Mouse (Mus musculus) midbrain, postnatal 0 days (tissue): ENCODE measurements around the gene Sprr3. TPM values are rescaled to one million over a fixed set of nuclear protein-coding genes. Genes with fewer than 3 reads are reported as not detected.
A peak's percentile ranks its signal among the peaks of the same experiment; 100 is the strongest.
"Not testable (repeated sequence)": the region's sequence is repeated elsewhere in the genome, so short reads cannot be mapped to it uniquely, and the experiment has no call there.

Source experiments
- ATAC-seq: fragments of 200-750 bp; cut with Nextera tagmentation; 2 replicates; pipeline ENCODE4 v1.8.0; 2017; ENCODE audit warnings: moderate number of reproducible peaks, mild to moderate bottlenecking, moderate TSS enrichment, moderate library complexity; ENCODE audit not compliant: low FRiP score
- DNase-seq: peaks from one replicate; pipeline ENCODE4 v3.0.0-alpha.2; 2015; ENCODE audit warnings: low spot score
- H3K27ac ChIP-seq: fragments of 300-500 bp; sonication (generic); 2 replicates; pipeline ENCODE4 v1.5.1; 2014; ENCODE audit warnings: low read depth, mild to moderate bottlenecking, low read length, mixed read lengths
- H3K27me3 ChIP-seq: fragments of 300-500 bp; sonication (generic); 2 replicates; pipeline ENCODE4 v1.6.1; 2014; ENCODE audit warnings: low read length, control low read depth, mixed read lengths; ENCODE audit not compliant: insufficient read depth
- H3K36me3 ChIP-seq: fragments of 300-500 bp; sonication (generic); 2 replicates; pipeline ENCODE4 v1.6.1; 2014; ENCODE audit warnings: low read length, control low read depth, mixed read lengths; ENCODE audit not compliant: insufficient read depth
- H3K4me1 ChIP-seq: fragments of 300-500 bp; sonication (generic); 2 replicates; pipeline ENCODE4 v1.6.1; 2014; ENCODE audit warnings: mild to moderate bottlenecking, control low read depth, antibody characterized with exemption, low read length, mixed read lengths; ENCODE audit not compliant: insufficient read depth
- H3K4me2 ChIP-seq: fragments of 300-500 bp; sonication (generic); 2 replicates; pipeline ENCODE4 v1.6.1; 2014; ENCODE audit warnings: low read depth, mild to moderate bottlenecking, low read length, mixed read lengths; ENCODE audit not compliant: poor library complexity, severe bottlenecking
- H3K4me3 ChIP-seq: fragments of 300-500 bp; sonication (generic); 2 replicates; pipeline ENCODE4 v1.5.1; 2014; ENCODE audit warnings: low read depth, mild to moderate bottlenecking, low read length, moderate library complexity
- H3K9ac ChIP-seq: fragments of 300-500 bp; sonication (generic); replicated peaks from 2 replicates; pipeline ENCODE4 v1.6.1; 2014; ENCODE audit warnings: mild to moderate bottlenecking, low read length, moderate library complexity, mixed read lengths; ENCODE audit not compliant: poor library complexity, severe bottlenecking
- H3K9me3 ChIP-seq: fragments of 300-500 bp; sonication (generic); 2 replicates; pipeline ENCODE4 v1.6.1; 2016; ENCODE audit warnings: low read length, control low read depth
- CTCF ChIP-seq: IDR thresholded peaks from 2 replicates; pipeline ENCODE4 v1.5.1; 2016; ENCODE audit warnings: antibody characterized with exemption, mild to moderate bottlenecking
- WGBS: fragments of 180-500 bp; shearing (Covaris S2); extraction: QIAGEN DNeasy Blood & Tissue Kit; methylation state at CpG from one replicate; pipeline ENCODE4 v1.1.7; 2014; 5-methylcytosine and 5-hydroxymethylcytosine counted together
- polyA plus RNA-seq: library from polyadenylated mRNA; unstranded; fragments of >200 nt; fragmentation: Nextera tagmentation; extraction: Ambion mirVana; gene quantifications from 2 replicates; pipeline ENCODE4 v1.2.1, GENCODE M21; 2015
- total RNA-seq: library from RNA; depleted of rRNA; stranded (reverse); fragments of >200 nt; gene quantifications from 2 replicates; pipeline ENCODE4 v1.2.3, GENCODE M21; 2014

Gene Sprr3
- total and polyA plus RNA-seq, 2 experiments from 2014 or later: not detected

GRCm38 (mm10) chr3:92485863-92486262 lies 27.3 kb upstream of the Sprr3 start, which contains the start of gene Sprr1a:
TSS of gene Sprr1a (minus strand) at chr3:92485895.
- no peaks in the 10 kb centered on the region for H3K9me3 ChIP-seq
- H3K27me3 ChIP-seq: no peaks in the 10 kb centered on the region
- H3K4me3 ChIP-seq: no peak within 1 kb of the TSS
- no peak for ATAC-seq
- H3K4me2 ChIP-seq: no peak within 1 kb of the TSS
- H3K9ac ChIP-seq: no peak within 1 kb of the TSS
- no peaks in the 10 kb centered on the region for H3K36me3 ChIP-seq
- no peak for DNase-seq
- H3K27ac ChIP-seq: no peak within 1 kb of the TSS
- TF ChIP-seq CTCF: no peak
- H3K4me1 ChIP-seq: no peaks in the 10 kb centered on the region

- TF ChIP-seq CTCF: peak; percentile 46
- not testable (repeated sequence) for H3K4me2 ChIP-seq, H3K27me3 ChIP-seq, ATAC-seq, H3K9ac ChIP-seq, DNase-seq, H3K4me1 ChIP-seq, H3K4me3 ChIP-seq, H3K9me3 ChIP-seq, H3K27ac ChIP-seq, H3K36me3 ChIP-seq
These were observed 22.7 kb upstream of the Sprr3 start for GRCm38 (mm10) chr3:92481249-92481648.

GRCm38 (mm10) chr3:92470111-92470510 lies 11.6 kb upstream of the Sprr3 start:
- Histone ChIP-seq H3K36me3 (no peaks in the 10 kb centered on the region), H3K27ac (no peak overlapping the region), H3K4me2 (no peak overlapping the region), H3K4me1 (no peaks in the 10 kb centered on the region), H3K27me3 (no peaks in the 10 kb centered on the region), H3K4me3 (no peak overlapping the region), H3K9me3 (no peaks in the 10 kb centered on the region), H3K9ac (no peak overlapping the region)
- DNase-seq: no peak
- no peak for ATAC-seq
- no peak for TF ChIP-seq CTCF
- WGBS: 85% methylated on average over 2 of the region's 2 CpGs

GRCm38 (mm10) chr3:92467424-92467823 lies 8.9 kb upstream of the Sprr3 start:
- H3K4me1 ChIP-seq: no peaks in the 10 kb centered on the region
- TF ChIP-seq CTCF: no peak
- no peak overlapping the region for H3K4me3 ChIP-seq

GRCm38 (mm10) chr3:92466576-92466975 lies 8.1 kb upstream of the Sprr3 start:
- H3K4me3 ChIP-seq: no peak overlapping the region
- WGBS: 94% methylated on average over 1 of the region's 1 CpGs
- H3K4me2 ChIP-seq: no peak overlapping the region
- H3K27me3 ChIP-seq: no peaks in the 10 kb centered on the region
- DNase-seq (peak; percentile 1), ATAC-seq (no peak)
- TF ChIP-seq CTCF: no peak
- H3K9ac ChIP-seq: no peak overlapping the region
- H3K9me3 ChIP-seq: no peaks in the 10 kb centered on the region
- no peaks in the 10 kb centered on the region for H3K36me3 ChIP-seq
- H3K27ac ChIP-seq: no peak overlapping the region
- no peaks in the 10 kb centered on the region for H3K4me1 ChIP-seq

More at GRCm38 (mm10) chr3:92467424-92467823, 8.9 kb upstream of the Sprr3 start:
- ATAC-seq (no peak), DNase-seq (peak; percentile 1)
- Histone ChIP-seq H3K4me2 (no peak overlapping the region), H3K27me3 (no peaks in the 10 kb centered on the region), H3K27ac (no peak overlapping the region), H3K9ac (no peak overlapping the region), H3K36me3 (no peaks in the 10 kb centered on the region), H3K9me3 (no peaks in the 10 kb centered on the region)

- DNase-seq (no peak), ATAC-seq (no peak)
- Histone ChIP-seq H3K36me3 (no peaks in the 10 kb centered on the region), H3K27ac (no peak overlapping the region), H3K4me3 (no peak overlapping the region), H3K27me3 (no peaks in the 10 kb centered on the region), H3K4me2 (no peak overlapping the region), H3K9me3 (no peaks in the 10 kb centered on the region), H3K4me1 (no peaks in the 10 kb centered on the region), H3K9ac (no peak overlapping the region)
- 85% methylated on average over 5 of the region's 5 CpGs for WGBS
- no peak for TF ChIP-seq CTCF
These were observed 3.4 kb downstream of the Sprr3 start for GRCm38 (mm10) chr3:92455151-92455550.

- Histone ChIP-seq H3K36me3 (no peaks in the 10 kb centered on the region), H3K4me2 (no peak overlapping the region), H3K27ac (no peak overlapping the region), H3K9ac (no peak overlapping the region), H3K27me3 (no peaks in the 10 kb centered on the region), H3K4me3 (no peak overlapping the region), H3K9me3 (no peaks in the 10 kb centered on the region), H3K4me1 (no peaks in the 10 kb centered on the region)
- ATAC-seq: no peak
- no peak for TF ChIP-seq CTCF
- no peak for DNase-seq
- 90% methylated on average over 3 of the region's 3 CpGs for WGBS
These were observed 18.3 kb downstream of the Sprr3 start for GRCm38 (mm10) chr3:92440177-92440576.
